Mouse (Mus musculus): ENCODE measurements around the gene Ube2l6. TPM values are rescaled to one million over a fixed set of nuclear protein-coding genes. Genes with fewer than 3 reads are reported as not detected.
"Not testable (repeated sequence)": the region's sequence is repeated elsewhere in the genome, so short reads cannot be mapped to it uniquely, and the experiment has no call there.

The Ube2l6 gene
- total RNA-seq, 1 experiment from 2014 or later: 95.3 TPM

- no peak for ATAC-seq (ENCODE audit: extremely low read depth, insufficient number of reproducible peaks, low FRiP score, poor library complexity, severe bottlenecking)
Observed at GRCm38 (mm10) chr2:84788316-84788715, 10.3 kb upstream of the Ube2l6 start.

GRCm38 (mm10) chr2:84790418-84790817 is 8.2 kb upstream of the Ube2l6 start:
- ATAC-seq (ENCODE audit: extremely low read depth, insufficient number of reproducible peaks, low FRiP score, poor library complexity, severe bottlenecking): no peak

GRCm38 (mm10) chr2:84792516-84792915 is 6.1 kb upstream of the Ube2l6 start:
- no peak for ATAC-seq (ENCODE audit: extremely low read depth, insufficient number of reproducible peaks, low FRiP score, poor library complexity, severe bottlenecking)

- ATAC-seq (ENCODE audit: extremely low read depth, insufficient number of reproducible peaks, low FRiP score, poor library complexity, severe bottlenecking): no peak
Observed at GRCm38 (mm10) chr2:84793154-84793553, 5.5 kb upstream of the Ube2l6 start.

- no peak for ATAC-seq (ENCODE audit: extremely low read depth, insufficient number of reproducible peaks, low FRiP score, poor library complexity, severe bottlenecking)
Observed at GRCm38 (mm10) chr2:84793871-84794270, 4.8 kb upstream of the Ube2l6 start.

- peak; percentile 71 for ATAC-seq (ENCODE audit: extremely low read depth, insufficient number of reproducible peaks, low FRiP score, poor library complexity, severe bottlenecking)
Observed at GRCm38 (mm10) chr2:84797833-84798492, 665 bp upstream of the Ube2l6 start.

- peak; percentile 83 for ATAC-seq (ENCODE audit: extremely low read depth, insufficient number of reproducible peaks, low FRiP score, poor library complexity, severe bottlenecking)
Observed at GRCm38 (mm10) chr2:84799041-84799561, 473 bp downstream of the Ube2l6 start.

GRCm38 (mm10) chr2:84800304-84800703 is 1.7 kb downstream of the Ube2l6 start:
- ATAC-seq (ENCODE audit: extremely low read depth, insufficient number of reproducible peaks, low FRiP score, poor library complexity, severe bottlenecking): no peak

- not testable (repeated sequence) for ATAC-seq (ENCODE audit: extremely low read depth, insufficient number of reproducible peaks, low FRiP score, poor library complexity, severe bottlenecking)
Observed at GRCm38 (mm10) chr2:84801223-84801622, 2.6 kb downstream of the Ube2l6 start.

GRCm38 (mm10) chr2:84803963-84804362 is 5.3 kb downstream of the Ube2l6 start:
- no peak for ATAC-seq (ENCODE audit: extremely low read depth, insufficient number of reproducible peaks, low FRiP score, poor library complexity, severe bottlenecking)

- no peak for ATAC-seq (ENCODE audit: extremely low read depth, insufficient number of reproducible peaks, low FRiP score, poor library complexity, severe bottlenecking)
Observed at GRCm38 (mm10) chr2:84806546-84806945, 7.9 kb downstream of the Ube2l6 start.

- ATAC-seq (ENCODE audit: extremely low read depth, insufficient number of reproducible peaks, low FRiP score, poor library complexity, severe bottlenecking): no peak
Observed at GRCm38 (mm10) chr2:84809330-84809729, 10.7 kb downstream of the Ube2l6 start.

- ATAC-seq (ENCODE audit: extremely low read depth, insufficient number of reproducible peaks, low FRiP score, poor library complexity, severe bottlenecking): no peak
Observed at GRCm38 (mm10) chr2:84810526-84810885, 11.9 kb downstream of the Ube2l6 start.

- peak; percentile 87 for ATAC-seq (ENCODE audit: extremely low read depth, insufficient number of reproducible peaks, low FRiP score, poor library complexity, severe bottlenecking)
Observed at GRCm38 (mm10) chr2:84810886-84811577, 12.4 kb downstream of the Ube2l6 start.

- ATAC-seq (ENCODE audit: extremely low read depth, insufficient number of reproducible peaks, low FRiP score, poor library complexity, severe bottlenecking): no peak
Observed at GRCm38 (mm10) chr2:84811880-84812279, 13.3 kb downstream of the Ube2l6 start.

GRCm38 (mm10) chr2:84812676-84813075 is 14.0 kb downstream of the Ube2l6 start:
- ATAC-seq (ENCODE audit: extremely low read depth, insufficient number of reproducible peaks, low FRiP score, poor library complexity, severe bottlenecking): no peak

GRCm38 (mm10) chr2:84819861-84820260 is 21.2 kb downstream of the Ube2l6 start:
- no peak for ATAC-seq (ENCODE audit: extremely low read depth, insufficient number of reproducible peaks, low FRiP score, poor library complexity, severe bottlenecking)

- no peak for ATAC-seq (ENCODE audit: extremely low read depth, insufficient number of reproducible peaks, low FRiP score, poor library complexity, severe bottlenecking)
Observed at GRCm38 (mm10) chr2:84822552-84822951, 23.9 kb downstream of the Ube2l6 start, which contains the start of gene Smtnl1. Smtnl1 (minus strand) TSS chr2:84822652.

GRCm38 (mm10) chr2:84823237-84823636 is 24.6 kb downstream of the Ube2l6 start:
- no peak for ATAC-seq (ENCODE audit: extremely low read depth, insufficient number of reproducible peaks, low FRiP score, poor library complexity, severe bottlenecking)

Measured in neutrophil, adult 5-6 weeks (primary cell).